Mouse (Mus musculus) inflammation-experienced regulatory T-cells, adult 6 months (primary cell): Measurements from ENCODE around the gene Tapbp. TPM values are rescaled to one million over a fixed set of nuclear protein-coding genes. Genes with fewer than 3 reads are reported as not detected.
"Not testable (repeated sequence)": the region's sequence is repeated elsewhere in the genome, so short reads cannot be mapped to it uniquely, and the experiment has no call there.

ENCODE experiments used
- ATAC-seq: one replicate; pipeline ENCODE4 v1.8.0; 2017
- polyA plus RNA-seq, 3 experiments: library from polyadenylated mRNA; unstranded; fragments of 100-300 nt; shearing (Covaris generic); gene quantifications; one replicate each; pipeline ENCODE4 v1.2.1; 2017

The Tapbp gene
- polyA plus RNA-seq, 3 experiments from 2014 or later = 367 to 428 (median 385) TPM

DNA sequence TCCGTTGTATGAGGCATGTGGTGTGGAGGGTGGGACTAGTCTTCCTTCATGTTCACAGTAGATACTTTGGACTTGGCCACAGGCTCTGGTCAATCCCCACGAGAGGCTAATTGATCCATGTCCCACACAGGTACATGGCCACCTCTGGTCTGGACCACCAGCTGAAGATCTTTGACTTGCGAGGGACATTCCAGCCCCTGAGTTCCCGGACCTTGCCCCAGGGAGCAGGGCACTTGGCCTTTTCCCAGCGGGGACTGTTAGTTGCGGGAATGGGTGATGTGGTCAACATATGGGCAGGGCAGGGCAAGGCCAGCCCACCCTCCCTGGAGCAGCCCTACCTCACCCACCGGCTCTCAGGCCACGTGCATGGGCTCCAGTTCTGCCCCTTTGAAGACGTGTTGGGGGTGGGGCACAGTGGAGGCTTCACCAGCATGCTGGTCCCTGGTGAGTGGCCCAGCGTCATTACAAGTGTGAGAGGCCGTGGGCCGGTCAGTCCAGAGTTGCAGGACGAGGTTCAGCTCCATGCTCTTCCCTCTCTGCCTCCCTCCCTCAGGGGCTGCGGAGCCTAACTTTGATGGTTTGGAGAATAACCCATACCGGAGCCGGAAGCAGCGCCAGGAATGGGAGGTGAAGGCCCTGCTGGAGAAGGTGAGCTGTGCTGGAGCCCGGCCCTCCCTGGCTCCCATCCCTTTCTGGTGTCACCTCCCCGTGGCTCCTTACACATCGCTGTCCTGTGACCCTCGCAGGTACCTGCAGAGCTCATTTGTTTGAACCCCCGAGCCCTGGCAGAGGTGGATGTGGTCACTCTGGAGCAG lies 32.6 kb downstream of the Tapbp start:
- ATAC-seq = no peak

DNA sequence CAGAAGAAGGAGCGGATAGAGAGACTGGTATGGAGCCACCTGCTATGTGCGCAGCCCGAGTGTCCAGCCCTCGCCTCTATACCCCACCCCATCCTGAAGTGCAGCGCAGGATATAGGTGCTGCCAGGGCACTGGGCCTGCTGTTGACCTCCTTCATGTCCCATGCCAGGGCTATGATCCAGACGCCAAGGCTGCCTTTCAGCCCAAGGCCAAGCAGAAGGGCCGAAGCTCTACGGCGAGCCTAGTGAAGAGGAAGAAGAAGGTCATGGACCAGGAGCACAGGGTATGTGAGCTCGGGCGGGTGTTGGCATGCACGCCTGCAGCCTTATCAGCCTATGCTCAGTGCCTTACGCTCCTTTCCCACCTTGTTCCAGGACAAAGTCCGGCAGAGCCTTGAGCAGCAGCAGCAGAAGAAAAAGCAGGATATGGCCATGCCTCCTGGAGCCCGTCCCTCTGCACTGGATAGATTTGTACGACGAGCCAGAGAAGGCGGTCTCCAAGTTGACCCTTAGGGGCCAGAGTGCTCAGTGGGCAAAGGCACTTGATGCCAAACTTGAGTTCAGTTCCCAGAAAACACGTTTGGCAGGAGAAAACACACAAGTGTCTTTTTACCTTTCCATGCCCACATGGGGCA lies 33.3 kb downstream of the Tapbp start:
- ATAC-seq = no peak

DNA sequence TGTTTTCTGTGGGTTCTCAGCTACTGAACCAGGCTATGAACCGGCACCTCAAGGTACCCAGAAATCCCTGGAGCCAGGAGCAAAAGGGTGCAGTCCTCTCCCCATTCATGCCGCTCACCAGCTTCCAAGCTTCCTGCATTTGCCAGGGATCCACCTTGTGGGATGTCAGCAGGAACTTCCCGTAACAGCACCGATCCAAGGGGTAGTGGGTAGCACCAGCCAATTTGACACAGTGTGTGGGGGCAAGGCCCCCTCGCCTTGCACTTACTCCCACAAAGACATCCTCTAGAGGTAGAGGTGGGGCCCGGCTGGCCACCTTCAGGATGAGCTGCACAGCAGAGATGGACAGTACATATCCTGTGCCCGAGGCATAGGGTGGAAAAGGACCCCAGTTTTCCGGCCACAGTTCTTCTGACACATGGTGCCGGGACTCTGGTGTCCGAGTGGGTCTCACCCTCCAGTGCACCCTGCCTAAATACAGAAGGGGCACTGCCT lies 34.5 kb downstream of the Tapbp start:
- no peak for ATAC-seq

DNA sequence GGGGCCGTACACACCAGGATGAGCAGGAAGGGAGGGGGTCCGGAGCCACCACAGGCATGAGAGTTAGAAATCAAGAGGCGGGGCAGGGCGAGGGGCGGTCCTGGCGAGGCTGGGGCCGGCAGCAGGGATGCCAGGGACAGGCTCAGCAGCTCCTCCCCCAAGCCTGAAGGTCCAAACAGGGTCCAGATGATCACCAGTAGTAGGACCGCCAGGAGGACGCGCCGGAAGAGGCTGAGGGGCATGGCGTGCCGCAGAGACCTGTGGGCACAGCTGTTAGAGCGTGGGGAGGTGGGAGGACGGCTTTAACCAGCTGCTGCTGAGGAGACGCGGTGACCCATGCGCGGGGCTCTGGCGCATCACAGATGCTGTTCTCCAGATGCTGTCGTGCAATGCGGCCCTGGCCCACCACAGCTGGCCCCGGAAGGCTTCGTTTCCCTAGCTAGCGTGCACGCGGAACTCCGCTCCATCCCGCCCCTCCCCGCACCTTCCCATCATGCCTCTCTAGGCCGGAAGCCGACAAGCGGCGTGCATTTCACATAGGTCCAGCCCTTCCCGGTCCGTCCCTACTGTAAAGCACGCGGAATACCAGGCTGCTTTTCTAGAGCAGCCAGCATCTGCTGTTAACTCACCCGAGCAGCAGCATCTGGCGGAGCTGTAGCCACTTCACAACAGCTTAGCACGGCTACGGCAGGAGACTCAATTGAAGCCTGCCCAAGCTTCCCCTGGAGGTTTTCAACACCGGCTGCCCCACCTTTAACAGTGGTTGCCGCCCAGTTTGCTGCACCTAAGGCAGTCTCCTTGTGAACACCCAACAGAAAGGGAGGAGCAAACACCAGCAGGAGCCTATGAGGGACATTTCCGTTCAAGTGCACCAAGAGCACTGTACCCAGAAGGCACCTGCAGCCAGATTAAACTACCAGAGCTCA lies 35.6 kb downstream of the Tapbp start, which contains the start of gene B3galt4:
Gene B3galt4 (minus strand): TSS at position 468 of the 926 bp plus-strand sequence.
- peak; percentile 66 for ATAC-seq

DNA sequence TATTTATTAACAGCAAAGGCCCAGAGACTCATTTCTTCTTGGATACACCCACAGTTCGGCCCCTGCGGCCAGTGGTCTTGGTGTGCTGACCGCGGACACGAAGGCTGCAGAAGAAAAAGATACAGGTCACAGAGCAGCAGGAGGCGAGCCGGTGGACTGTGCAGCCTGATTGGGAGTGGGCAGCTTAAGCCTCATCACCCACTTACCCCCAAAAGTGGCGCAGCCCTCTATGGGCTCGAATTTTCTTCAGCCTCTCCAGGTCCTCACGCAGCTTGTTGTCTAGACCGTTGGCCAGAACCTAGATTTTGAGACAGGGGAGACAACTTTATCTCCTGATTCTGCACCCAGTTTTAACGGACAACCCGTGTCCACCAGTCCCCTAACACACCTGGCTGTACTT lies 36.3 kb downstream of the Tapbp start:
- not testable (repeated sequence) for ATAC-seq

DNA sequence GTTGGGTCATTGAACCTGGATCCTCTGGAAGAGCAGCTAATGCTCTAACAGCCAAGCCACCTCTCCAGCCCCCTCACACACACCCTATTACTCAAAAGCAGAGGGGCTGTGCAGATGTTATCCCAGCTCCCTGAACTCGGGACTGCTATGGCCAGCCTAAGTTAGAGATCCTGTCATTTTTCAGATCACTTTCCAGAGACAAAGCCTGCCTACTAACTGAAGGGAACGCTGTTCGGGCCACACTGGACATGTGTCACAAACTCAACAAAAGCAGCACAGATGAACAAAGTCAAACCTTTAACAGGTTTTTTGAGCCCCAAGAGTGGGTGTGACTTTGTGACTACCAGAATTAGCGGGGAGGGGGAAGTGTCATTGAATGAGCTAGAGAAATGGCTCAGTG lies 37.2 kb downstream of the Tapbp start:
- no peak for ATAC-seq

DNA sequence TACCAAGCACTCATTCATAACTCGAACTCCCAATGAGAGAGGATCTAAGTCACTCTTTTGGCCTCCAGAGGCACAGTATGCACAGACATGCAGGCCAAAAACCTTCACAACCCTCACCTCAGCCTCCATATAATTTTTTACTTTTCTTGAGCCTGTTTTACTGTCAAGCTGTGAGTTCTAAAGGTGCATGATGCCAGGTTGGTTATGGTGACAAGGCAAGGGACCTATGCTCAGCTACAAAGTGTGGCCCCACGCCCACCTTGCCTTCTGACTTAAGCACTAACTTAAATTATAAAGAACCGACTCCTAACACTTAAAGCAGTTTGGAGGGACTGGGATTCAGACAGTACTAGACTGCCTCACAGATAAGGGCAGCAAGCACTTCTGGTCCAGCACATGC lies 37.6 kb downstream of the Tapbp start:
- no peak for ATAC-seq

DNA sequence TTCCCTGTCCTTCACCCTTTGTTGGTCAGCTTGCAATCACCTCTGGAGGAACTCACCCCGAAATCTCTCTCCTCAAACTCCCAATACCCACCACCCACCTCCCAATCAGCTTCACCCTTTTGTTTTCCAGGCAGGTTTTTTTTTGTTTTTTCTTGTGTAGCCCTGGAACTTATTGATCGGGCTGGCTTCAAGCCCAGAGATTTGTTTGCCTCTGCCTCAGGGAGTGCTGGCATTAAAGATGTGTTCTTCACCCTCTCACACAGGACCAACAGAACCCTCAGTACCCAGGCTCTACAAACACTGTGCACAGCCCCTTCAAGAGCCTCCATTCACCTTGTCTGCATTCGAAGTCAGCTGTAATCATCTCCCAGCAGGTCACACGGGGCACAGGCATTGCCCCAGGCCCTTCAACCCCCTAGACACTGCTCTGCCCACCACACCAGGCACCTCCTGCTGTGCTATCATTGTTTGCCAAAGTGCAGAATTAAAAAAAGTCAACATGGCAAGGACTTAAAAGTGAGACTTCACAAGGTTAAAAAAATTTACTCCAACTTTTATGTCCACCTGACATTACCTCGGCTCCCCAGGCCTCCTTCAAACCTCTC lies 38.4 kb downstream of the Tapbp start:
- ATAC-seq = no peak

DNA sequence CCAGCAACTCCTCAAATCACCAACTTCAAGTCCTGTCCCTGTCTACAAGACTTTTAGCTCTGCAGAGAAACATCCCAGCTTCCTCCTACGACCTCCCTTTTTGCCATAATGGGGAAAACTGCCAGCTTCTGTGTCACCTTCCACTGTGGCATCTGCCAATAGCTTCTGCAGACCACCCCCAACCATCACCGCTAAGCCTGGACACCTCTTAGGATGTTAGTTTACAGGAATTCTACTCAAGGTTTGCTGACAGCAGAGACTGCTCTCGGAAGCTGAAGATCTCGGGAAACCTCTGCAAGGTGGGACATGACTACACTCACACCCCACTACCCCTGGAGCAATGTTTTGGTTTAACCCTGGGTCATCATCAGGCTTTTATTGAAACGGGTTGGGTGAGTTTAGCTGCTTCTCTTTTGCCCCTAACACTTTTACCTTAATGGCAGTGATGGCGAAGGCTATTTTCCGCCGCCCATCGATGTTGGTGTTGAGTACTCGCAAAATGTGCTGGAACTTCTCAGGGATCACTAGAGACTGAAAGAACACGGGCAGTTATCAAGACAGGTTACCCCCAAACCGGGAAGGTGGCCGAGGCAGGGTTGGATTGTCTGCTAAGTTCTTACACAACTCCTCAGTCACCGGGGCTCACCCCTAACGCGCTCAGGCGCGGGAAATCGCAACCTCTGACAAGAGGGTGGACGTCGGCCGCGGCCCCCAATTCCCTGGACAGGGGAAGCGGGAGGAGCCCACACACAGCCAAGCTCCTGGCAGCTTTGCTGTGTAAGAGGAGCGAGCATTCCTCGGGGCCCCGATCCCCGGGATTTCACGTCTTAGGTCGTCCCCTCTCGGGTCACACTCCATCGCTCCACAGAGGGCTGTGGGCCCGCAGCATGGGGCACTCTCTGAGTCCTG lies 39.2 kb downstream of the Tapbp start:
- peak; percentile 3 for ATAC-seq

DNA sequence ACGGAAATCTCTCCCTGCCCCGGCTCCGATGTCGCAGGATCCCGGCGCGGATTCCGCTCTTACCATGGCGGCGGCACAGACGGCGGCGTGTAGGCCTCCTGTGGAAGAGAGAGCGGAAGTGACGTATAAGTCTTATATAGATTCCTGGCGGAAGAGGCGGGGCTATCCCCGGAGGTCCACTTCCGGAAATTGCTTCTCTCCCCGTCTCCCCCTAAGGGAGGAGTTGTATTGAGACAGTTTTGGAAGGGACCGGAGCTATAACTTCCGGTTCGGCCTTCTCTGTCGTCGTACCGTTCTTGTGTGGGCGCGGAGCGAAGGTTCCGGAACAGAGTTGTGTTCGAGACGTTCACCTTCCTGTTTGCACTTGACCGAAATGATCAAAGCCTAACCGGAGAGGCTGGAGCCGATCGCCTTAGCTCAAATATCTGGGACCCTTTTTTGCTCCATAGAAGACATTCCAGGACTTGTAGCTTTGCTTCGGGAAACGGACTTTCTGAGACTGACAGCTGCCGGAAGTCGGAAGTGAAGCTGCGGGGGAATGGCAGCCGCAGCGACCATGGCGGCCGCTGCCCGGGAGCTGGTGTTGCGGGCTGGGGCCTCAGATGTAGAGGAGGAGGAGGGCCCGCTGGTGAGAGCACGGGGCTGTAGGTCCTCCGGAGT lies 40.0 kb downstream of the Tapbp start, which contains the start of the genes Vps52 and Rps18:
Gene Vps52 (plus strand): TSS at position 258 of the 660 bp plus-strand sequence.
Gene Rps18 (minus strand): TSS at position 447 of the 660 bp plus-strand sequence.
- ATAC-seq = peak; percentile 81

DNA sequence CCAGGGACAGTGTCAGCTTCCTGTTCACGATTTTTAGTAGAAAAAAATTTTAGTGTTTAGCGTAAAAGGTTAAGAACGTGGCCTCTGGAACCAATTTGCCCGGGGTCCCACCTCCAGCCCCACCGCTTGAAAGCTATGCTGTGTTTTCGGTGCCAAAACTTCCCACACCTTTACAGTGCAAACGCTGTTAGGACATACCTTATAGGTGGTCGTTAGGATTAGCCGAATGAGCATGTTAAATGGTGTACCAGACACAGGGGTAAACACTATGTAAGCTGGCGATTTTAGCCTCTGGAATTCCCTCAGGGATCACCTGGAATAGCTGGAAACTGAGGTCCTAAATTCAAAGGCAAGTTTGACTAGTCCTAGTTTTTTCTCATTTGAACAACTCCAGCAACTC lies 40.6 kb downstream of the Tapbp start:
- ATAC-seq = no peak

DNA sequence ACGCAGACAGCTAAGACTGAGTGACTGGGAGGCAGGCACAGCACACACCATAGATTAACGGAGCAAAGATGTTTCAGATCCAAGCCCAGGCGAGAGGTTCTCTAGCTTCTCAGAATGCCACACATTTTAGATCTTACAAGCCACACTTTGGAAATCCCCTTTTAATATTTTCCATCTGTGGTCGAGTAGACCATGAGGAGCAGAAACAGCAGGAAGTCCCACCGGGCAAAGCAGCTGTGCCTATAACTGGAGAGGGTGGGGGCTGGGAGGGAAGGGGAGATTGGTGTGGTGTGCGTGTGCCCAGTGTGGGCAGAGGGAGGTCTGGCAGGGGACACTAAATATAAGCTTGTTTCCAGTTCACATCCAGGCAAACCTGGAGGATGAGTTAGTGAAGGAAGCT lies 41.8 kb downstream of the Tapbp start:
- ATAC-seq = no peak

DNA sequence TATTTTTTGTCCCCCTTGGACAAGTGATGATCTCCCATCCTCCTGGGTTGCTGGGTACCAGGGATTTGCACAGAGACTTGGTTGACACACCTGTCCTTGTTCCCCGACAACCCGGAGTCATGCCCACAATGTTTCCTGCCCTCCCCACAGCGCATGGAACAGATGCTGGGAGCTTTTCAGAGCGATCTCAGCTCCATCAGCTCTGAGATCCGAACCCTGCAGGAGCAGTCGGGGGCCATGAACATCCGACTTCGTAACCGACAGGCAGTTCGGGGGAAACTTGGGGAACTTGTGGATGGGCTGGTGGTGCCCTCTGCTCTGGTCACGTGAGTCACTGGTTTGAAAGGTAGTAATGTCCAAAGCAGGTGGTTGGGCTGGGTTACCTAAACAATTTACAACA lies 42.8 kb downstream of the Tapbp start:
- ATAC-seq = no peak

DNA sequence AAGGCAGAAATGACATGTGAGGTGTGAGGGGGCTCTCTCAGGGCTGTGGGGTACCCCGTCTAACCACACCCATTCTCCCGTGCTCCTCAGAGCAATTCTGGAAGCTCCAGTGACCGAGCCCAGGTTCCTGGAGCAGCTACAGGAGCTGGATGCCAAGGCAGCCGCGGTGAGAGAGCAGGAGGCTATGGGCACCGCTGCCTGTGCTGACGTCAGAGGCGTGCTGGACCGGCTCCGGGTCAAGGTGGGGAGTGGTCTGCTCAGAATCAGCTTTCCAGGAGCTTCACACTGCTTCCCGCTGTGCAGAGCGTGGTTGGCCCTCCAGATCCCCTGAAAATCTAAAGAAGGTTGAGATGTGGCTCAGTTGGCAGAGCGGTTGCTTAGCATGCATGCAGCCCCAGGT lies 43.4 kb downstream of the Tapbp start:
- no peak for ATAC-seq

DNA sequence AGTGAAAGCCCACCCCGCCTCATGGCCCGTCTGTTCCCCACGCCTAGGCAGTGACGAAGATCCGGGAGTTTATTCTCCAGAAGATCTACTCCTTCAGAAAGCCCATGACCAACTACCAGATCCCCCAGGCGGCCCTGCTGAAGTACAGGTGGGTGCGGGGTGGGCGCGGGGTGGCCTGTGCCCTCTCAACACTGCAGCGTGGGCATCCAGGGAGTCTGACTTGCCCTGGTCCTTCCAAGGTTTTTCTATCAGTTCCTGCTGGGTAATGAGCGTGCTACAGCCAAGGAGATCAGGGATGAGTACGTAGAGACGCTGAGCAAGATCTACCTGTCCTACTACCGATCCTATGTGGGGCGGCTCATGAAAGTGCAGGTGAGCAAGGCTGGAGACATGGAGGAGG lies 44.2 kb downstream of the Tapbp start:
- no peak for ATAC-seq

DNA sequence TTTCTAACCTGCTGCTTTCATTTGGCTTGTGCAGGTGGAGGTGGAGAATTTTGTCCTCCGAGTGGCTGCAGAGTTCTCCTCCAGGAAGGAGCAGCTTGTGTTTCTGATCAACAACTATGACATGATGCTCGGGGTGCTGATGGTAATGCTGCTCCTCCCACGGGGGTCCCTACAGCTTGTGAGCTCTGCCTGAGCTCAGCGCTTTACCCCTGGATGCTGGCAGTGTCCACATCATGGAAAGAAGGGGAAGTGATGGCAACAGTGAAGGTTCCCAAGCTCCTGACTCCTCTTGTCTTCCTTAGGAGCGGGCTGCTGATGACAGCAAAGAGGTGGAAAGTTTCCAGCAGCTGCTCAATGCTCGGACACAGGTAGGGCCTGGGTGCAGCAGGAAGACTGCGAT lies 47.2 kb downstream of the Tapbp start:
- no peak for ATAC-seq

DNA sequence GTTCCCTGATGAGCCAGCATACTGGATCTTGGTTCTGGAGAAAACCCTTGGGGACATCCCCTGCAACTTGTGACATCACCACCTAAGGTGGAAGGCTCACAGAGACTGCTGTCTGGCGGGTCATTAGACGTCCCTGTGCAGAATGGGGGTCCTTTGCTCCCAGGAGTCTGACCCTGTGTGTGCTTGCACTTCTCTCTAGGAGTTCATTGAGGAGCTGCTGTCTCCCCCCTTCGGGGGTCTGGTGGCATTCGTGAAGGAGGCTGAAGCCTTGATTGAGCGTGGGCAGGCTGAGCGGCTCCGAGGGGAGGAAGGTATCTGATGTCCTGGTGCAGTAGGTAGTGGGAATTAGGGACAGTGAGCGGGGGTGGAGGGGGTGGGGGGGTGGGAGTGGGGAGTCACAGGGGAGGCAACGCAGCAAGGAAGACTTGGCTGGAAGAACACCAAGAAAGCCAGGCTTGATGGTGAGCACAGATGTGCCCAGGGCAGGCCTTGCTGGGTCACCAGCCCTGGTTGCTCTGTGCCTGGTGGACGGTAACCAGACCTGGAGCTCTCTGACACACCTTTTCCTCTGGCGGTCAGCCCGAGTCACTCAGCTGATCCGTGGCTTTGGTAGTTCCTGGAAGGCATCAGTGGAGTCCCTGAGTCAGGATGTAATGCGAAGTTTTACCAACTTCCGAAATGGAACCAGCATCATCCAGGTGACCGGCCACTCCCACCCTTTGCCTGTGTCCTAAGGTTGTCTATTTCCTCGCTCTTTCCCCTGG lies 49.6 kb downstream of the Tapbp start:
- no peak for ATAC-seq

DNA sequence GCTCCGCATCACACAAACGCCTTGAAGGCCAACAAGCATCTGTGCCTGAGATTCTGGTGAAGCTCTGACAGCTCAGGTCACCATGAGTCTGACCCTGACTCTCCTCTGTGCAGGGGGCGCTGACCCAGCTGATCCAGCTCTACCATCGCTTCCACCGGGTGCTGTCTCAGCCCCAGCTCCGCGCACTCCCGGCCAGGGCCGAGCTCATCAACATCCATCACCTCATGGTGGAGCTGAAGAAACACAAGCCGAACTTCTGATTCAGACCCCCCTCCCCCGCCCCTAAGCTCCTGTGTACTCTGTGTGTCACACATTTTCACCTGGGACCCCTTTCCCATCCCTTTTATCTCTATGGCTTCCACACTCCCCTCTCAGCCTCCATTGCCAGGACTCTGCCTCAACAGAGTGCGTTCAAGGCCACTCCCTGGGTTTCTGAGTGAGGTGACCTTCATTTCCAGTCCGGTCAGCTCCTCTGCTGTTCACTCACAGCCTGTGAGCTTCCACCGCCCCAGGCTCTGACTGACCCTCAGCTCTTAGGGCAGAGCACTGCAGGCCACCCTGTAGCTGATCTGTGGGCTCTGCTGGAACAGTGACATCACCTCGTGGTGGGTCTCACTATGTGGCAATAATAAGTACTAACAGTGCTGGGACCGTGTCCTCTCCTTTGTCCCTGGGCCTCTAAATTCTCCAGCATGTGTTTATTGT lies 50.3 kb downstream of the Tapbp start:
- ATAC-seq = no peak

DNA sequence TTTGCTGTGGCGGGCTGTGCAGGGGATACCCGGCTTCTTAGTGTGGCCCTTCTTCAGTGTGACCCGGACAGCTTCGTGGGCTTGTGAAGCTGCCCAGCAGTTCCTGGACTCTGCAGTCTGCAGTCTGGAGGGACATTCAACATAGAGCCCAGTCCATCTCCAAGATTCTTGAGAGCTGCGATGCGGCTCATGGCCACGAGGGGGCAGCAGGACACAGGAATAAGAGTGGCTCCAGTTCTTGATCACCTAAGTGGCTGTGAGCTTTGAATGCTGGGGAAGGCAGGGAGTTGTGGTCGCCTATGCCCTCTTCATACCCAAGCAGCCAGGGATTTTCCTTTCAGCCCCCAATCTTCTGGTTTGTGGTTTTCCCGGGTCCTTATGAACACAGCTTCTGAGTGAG lies 52.8 kb downstream of the Tapbp start:
- ATAC-seq = peak; percentile 87
